Mouse (Mus musculus) mouse embryonic stem cell (cell line): ENCODE measurements around the gene Iqsec1.

Experiments
- in situ Hi-C, 2 experiments: fragments of 300-500 bp; cut with MboI; formaldehyde crosslinking; loops; 1 replicate in 1 of 2; 3 replicates in 1 of 2; pipeline ENCODE4 v1.14.3; 2019 to 2020; ENCODE audit warnings: low sequenced_read_pairs in 2 of 2, low pct_unique_long_range_greater_than_20kb in 1 of 2, mixed read lengths in 1 of 2; ENCODE audit not compliant: unreplicated experiment in 1 of 2

Iqsec1 gene

DNA sequence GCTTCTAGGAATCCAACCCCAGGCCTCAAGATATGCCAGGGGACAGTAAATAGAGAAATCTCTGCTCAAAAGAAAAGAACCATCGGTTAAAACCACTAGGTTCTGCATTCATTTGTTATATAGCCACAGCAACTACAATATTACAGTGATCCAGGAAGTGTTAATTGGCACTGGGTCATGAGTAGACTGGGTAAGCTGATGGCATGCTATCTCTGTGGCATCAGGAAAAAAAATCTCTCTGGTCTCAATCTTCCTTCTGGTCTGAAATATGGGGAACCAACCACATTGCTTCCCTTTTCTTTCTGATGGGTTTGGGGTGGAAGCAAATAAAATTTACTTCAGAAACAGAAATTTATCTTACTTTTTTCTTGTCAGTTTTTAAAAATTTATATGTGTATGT lies 212.9 kb downstream of the Iqsec1 start:
- in situ Hi-C loops, result no loop called here

DNA sequence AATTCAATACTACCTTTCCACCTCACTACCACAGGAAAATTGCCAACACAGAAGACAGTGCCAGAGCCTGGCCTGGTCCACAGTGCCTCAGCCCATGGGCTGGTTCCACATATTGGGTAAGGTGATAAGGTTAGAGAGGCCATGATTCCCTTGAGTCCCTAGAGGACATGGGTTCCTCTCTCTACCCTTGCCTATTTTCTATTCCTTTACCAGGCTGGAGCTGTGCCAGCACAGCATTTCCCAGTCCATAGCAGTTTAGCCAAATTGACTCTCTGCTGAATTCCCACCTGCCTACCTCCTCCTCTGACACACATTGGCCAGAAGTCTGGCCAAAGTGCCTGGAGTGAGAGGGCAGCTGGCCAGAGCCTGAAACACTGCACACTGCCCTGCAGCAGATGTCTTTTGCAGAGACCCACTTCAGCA lies 214.7 kb downstream of the Iqsec1 start:
- in situ Hi-C loops, result no loop called here

DNA sequence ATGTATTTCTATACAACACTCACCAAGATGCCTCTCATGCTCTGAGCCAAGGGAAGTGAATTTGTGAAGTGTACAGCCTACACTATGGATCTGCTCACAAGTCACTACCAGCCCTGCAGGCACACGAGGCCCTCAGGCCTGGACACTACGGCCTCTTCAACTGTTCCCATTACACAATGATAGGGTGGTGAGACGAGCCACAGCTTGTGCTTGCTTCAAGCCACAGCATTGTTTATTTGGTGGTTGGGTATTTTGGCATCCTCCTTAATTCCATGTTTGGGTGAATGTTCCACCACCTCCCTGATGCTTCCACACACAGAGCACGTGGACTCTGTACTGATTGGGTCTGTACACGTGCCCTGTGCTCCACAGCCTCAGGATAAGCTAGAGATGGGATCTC lies 216.4 kb downstream of the Iqsec1 start:
- in situ Hi-C loops, result no loop called here

DNA sequence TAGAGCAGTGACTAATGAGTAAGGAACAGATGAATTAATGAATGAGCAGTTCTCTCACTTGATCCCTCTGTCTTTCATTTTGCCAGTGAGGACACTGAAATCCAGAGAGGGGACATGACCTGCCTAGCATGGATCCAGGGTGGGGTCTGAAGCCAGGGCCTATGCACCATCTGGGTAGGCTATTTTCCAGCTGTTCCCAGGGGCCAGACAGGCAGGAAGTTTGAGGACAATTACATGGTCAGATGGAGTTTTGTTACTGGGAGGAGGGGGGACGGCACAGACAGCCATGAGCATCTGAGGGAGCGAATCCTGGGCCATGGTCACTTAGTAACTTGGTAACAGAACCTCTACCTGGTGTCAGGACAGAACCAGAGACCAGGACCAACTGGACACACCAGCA lies 220.0 kb downstream of the Iqsec1 start:
- in situ Hi-C loops, result no loop called here

DNA sequence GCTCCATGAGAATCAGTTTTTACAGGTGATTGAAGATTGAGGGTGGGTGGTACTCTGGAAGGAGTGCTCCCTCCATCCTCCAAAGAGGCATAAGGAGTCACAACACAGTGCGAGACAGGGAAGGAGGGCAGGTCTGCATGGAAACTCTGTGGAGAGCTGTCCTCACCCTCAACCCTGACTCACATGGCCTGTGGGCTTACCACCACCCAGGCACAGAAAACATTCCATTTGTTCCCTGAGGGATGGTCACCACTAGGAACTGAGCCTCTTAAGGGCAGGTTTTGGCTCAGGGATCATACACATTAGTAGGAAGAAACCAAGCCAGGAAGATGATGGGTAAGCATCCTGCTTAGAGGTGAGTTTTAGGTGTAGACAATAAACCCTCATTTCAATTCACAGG lies 220.6 kb downstream of the Iqsec1 start:
- in situ Hi-C loops, result no loop called here

DNA sequence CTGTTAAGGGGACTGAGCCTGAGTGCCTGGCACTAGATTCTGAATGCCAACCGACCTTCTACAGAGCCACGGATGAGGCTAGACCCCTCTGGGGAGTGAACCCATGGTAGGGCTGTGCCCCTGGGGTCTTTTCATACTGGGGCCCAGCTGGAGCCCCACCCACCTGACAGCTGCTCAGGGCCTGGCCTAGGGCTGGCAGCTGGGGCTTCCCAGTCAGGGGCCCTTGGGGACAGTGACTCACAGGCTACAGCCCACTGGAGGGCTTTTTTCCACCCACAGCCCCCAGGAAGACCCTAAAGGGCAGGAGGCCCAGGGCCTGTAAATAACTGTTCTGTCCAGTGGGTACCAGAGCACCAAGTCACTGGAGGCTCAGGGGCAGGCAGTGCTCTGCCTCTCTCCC lies 223.7 kb downstream of the Iqsec1 start:
- in situ Hi-C loops, result no loop called here

DNA sequence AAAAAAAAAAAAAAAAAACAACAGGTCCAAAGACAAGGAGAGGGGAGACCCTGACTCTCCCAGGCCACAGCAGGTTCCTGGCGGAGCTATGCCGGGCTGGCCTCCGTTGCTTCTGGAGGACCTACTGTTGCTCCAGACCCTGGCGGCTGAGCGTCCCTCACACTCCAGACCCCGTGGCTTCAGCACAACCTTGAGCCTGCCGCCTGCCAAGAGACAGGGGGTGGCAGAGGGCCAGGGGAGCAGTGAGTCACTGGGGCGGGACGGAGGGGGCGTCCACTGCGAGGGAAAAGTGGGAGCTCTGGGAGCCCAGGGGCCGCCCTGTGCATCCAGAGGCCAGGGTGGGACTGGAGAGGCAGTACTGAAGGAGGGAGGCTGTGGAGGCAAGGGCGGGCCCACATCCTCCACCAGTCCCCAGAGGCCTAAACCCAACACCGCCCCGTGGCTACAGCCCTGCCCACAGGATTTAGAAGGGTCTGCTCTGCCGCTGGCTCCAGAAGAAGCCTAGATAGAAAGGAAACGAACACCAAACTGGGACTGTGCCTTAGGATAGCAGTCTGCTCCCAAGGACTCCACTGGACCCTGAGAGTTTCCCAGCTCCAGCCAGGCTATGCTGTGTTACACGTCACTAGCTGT lies 224.4 kb downstream of the Iqsec1 start:
- in situ Hi-C loops, result no loop called here

DNA sequence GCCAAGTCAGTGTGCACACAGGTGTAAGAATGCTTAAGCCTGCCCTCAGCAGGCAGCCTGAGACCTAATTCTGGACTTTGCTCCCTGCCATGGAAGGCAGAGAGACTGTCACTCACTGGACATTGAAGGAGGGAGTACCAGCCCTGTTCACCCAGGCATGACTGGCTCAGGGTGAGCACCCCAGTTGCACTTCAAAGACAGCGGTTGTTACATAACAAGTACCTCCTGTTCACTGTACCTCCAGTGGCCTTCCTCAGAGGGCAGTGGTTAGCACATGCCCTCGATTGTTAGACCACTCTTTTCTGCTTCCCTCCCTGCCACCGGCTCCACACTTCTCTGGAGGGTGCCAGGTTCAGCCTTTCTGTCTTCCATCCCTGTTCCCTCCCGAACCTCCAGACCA lies 225.2 kb downstream of the Iqsec1 start:
- in situ Hi-C loops, result no loop called here

DNA sequence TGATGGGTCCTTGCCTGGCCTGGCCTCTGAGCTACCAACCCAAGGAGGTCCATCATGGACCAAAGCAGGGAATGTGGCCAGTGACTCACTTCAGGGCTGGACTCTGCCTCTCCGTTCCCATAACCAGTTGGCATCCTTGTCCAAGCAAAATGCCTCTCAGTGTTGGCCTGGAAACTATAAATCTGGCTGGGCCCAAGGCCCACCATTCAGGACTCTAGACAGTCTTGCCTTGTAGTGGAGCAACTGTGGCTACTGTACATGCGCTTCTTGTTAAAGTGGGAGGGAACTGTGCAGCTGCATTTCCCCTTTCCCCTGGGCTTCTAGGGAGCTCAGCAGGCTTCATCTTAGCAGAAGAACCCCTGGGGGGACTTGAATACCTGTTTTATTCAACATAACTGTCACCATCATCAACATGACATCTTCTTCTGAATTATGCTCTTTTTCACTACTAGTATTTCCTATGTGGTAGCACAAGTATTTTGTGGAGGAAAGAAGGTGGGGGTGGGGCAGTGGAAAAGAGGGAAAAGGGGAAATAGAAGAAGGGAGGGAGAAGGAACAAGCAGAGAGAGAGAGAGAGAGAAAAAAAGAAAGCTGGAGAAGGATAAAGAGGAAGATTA lies 226.3 kb downstream of the Iqsec1 start:
- in situ Hi-C loops, result no loop called here

DNA sequence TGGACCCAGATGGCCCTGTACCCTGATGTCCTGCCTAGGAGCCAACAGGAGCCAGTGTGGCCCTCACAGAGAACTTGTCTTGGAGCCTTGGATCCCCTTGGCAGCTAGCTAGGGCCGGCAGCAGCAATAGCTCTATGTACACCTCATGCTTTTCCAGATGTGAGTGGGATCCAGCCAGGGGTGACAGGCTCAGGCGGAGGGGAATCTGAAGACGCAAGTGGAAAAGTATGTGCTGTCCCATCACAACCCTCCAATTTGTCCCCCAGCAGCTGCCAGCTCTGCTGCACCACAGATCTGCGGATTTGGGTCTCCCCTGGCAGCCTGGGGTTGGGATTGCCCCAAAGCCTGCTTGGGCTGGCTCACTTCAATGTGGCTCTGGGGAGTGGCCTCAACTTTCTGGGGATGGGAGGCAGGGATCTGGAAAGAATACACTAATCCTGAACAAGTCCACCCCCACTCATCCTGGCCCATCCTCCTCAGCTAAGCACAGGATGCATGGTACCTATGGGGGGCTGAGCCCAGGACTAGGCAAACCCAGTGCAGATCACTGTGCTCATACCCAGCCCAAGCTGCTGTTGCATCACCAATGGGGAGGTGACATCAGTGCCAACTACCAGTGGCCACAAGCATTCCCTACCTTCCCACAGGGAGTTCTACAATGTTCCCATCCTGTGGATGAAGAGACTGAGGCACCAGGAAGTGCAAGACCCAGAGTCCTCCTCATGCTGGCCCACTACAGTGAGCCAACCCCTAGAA lies 227.0 kb downstream of the Iqsec1 start:
- in situ Hi-C loops, result no loop called here

DNA sequence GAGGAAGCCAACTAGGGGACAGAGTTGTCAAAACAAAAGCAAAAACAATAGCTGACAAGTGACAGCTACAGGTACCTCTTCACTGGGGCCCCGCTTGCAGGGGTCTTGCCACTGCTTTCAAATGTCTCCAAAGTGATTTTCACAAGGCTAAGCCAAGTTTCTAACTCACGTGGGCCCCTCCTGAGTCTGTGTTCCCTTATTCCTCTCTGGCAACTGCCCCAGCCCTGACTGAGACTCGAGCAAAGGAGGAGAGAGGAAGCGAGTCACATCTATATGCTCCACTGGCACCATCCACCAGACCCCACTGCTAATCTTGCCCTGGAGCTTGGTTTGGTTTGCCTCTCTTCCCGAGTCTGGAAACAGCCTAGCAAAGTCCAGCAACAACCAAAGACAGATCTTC lies 227.6 kb downstream of the Iqsec1 start:
- in situ Hi-C loops, result no loop called here

DNA sequence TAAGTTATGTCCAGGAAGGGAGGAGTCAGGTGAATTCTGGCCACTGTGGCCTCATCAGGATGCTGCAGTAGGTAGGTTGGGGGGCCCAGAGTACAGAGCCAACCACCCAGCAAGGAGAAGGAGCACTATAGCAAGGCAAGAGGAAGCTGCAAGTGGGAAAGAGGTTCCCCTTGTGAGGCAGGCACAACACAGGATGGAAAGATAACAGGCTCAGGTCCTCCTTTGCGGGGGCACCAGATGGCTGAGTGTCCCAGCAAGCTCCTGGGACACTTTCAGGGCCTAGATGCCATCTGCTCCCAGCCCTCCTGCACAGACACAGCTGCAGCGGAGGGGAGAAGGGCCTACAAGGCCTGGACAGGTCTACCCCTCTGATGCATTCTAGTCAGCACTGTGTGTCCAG lies 228.7 kb downstream of the Iqsec1 start:
- in situ Hi-C loops, result no loop called here

DNA sequence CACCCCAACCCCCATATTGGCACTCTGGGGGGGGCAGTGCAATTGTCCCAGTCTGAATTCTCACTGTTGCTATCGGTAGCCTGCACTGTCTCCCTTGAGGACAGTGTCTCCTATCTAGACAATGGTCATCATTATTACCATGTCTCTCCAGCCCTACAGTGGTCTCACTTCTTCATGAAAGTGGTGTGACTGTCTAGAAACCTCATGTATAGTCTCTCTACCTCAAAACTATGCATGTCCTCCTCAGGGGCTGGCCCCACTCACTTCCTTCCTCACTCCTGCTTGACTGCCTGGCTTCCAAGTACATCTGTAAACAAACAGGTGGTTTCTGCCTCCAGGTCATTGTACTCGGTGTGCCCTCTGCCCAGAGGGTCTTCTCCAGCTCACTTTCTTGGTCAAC lies 230.3 kb downstream of the Iqsec1 start:
- in situ Hi-C loops, result no loop called here

DNA sequence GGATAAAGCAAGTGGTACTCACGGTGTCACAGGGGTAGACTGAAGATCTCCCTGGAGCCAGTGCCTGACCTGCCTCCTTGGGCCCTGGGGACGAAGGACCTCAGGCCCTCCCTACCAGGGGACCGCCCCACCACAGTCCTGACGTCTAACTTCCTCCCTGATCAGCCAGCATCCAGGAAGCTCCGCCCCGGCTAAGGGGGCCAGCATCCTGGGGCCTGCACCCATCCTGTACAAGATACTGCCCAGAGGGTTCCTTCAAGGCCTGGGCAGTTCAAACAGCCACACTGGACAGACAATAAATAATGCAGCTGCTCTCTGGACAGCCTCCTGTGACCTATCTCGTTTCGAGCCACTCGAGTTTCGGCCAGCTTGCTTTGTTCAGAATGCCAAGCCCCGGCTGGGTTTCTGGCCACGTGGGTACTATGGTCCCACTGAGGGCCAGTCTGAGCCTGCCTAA lies 231.0 kb downstream of the Iqsec1 start:
- in situ Hi-C loops, result no loop called here

DNA sequence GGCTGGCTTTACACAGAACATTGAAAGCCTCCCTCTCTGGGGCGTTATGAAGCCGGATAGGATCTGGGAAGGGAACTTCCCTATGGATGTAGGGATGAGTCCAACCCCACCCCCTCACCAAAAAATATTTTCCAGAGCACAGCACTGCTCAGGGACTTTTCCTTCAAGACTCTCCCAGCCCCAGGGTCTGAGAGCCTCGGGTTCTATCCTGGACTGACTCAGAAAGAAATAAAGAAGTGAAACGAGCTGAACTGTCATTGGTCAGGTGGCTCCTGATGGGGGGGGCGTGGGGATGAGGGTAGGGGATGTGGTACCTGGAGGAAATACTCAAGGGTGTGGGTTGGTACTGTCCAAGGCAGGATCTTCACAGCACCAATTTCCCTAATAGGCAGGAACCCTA lies 231.9 kb downstream of the Iqsec1 start:
- in situ Hi-C loops, result no loop called here

DNA sequence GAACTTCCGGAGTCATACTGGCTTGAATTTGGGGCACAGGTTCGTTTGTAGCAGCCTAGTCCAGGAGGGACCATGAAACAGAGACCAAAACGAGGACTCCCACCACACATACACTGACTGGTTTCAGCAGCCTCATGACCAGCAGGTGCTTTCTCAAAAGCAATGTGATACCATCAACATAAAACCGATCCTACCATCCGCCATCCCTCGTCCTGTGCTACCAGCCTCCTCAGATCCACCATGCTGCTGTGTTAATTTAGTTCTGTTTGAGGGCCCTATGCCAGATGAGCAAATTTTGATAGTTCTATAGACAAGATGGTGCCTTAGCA lies 232.9 kb downstream of the Iqsec1 start:
- in situ Hi-C loops, result no loop called here

DNA sequence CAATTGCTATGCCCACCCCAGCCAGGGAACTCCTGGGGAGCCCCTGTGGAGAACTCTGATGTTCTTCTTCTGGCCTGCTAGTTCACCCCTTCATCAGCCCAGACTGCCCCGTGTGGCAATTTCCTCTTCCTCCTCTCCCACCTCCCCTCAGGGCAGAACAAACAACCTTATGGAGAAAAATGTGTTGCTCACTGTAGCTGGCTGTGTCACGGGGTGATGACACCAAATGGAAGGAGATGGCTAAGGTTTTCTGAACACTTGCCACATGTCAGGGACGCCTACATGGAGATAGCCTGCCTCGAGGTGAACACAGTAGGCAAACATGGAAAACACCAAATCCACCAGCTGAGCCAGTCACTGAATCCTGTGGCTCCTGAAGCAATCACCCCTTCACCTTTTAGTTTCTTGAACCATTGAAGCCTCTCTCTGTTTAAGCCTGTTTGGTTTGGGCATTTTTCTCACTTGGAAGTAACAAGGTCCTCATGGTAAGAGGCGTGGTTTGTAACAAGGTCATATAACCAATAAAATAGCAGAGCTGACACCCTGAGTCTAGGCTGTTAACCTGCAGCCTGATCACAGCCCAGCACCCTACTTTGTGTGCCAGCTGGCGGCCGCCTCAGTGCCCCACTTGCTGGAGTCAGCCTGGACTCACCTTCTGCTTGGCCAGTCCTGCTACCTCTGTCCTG lies 233.4 kb downstream of the Iqsec1 start:
- in situ Hi-C loops, result no loop called here

DNA sequence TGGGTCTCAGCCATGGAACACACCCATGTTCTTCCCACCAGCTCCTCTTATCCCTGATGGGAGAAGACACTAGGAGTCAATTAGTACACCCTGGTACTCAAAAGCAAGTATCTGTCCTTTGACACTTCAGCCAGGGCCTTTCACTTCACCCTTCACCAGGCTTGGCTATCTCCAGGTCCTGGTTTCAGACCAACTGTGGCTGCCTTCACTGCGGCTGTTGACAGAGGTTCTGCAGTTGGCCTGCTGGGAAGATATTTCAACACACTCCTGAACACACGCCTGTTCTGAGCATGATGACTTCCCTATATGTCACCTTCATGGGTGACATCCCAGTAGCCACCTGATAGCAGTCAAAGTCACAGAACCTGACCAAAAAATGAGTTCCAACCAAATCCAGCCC lies 234.4 kb downstream of the Iqsec1 start:
- in situ Hi-C loops, result no loop called here

DNA sequence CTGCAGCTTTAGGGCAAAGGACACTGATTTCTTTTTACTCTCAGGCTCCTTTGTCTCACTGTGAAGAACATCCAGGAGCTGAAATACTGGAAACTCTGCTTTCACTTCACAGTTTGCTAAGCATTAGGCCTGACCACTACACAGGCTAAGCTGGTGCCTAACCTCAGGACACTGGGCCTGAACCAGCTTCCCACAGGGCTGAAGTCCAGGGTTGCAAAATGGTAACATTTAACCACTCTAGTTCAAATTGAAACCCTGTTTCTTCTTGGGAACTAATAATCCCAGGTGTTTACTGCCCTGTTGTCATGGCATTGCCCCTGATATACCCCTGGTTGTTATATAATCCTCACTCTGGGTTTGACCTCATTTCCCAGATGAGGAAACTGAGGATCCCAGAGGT lies 234.8 kb downstream of the Iqsec1 start:
- in situ Hi-C loops, result no loop called here
